Mouse (Mus musculus): ENCODE measurements around the gene B3gnt3.

DNA sequence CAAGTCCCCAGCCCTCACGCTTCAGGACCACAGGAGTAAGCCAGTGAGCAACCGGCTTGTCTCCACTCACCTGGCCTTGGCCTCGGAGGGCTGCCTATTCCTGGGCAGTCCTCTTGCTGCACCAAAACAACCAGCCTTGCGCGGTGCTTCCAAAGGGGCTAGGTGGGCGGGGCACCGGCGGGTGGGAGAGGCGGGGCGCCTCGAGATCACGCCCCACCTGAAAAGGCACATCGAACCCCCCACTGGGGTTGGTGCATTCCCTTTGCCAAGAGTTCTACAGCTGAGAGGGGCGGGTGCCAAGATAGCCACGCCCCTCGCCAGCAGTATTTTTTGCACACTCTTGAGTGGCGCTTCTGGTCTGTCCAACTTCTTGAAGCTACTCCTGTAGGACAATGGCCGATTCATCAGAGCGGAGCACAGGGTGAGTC, 40.1 kb upstream of the B3gnt3 start:
- TF ChIP-seq GATA1 (IDR thresholded peaks at IDR 0.05; ENCODE audit: borderline replicate concordance, low read length) (no peak), FLI1 (IDR thresholded peaks at IDR 0.05; ENCODE audit: low read length) (no peak)

Data from megakaryocyte, embryonic 14.5 days (primary cell).